Mouse (Mus musculus): Measurements from ENCODE around the gene Mospd1. TPM values are rescaled to one million over a fixed set of nuclear protein-coding genes. Genes with fewer than 3 reads are reported as not detected.

Mospd1 gene
- polyA plus RNA-seq, 1 experiment from 2014 or later, result 62.0 TPM

DNA sequence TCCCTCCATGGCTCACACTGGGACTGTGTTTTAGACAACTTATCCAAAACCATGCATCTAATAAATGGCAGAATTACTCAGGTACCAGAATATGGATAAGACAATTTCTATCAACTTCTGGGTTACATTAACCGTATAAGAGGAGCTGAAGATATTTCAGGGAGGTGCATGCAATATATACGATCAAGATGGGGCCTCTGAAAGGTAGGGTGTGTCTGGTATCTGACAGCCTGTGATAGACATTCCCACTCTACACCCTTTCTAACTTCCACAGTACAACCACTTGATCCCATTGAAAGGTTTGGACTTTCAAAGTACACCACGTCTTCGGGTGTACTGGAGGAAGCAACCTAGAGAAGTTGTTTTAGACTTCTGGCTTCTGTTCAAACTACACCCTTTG, 39.9 kb downstream of the Mospd1 start:
- Histone ChIP-seq H3K4me3 (replicated peaks; ENCODE audit: low read depth, low read length) (no peak overlapping the region), H3K4me1 (ENCODE audit: control insufficient read depth, insufficient read depth, low read length) (no peaks in the 10 kb centered on the region), H3K9me3 (ENCODE audit: control insufficient read depth, low read length) (no peaks in the 10 kb centered on the region), H3K27me3 (ENCODE audit: control insufficient read depth, insufficient read depth, low read length) (no peaks in the 10 kb centered on the region), H3K9ac (replicated peaks; ENCODE audit: low read length) (no peak overlapping the region), H3K4me2 (ENCODE audit: low read length) (no peak overlapping the region), H3K36me3 (ENCODE audit: control insufficient read depth, insufficient read depth, low read length) (no peaks in the 10 kb centered on the region), H3K27ac (replicated peaks; ENCODE audit: low read depth, low read length) (no peak overlapping the region)
- ATAC-seq (ENCODE audit: low FRiP score, low TSS enrichment), result no peak
- 92% methylated on average over 4 of the region's 4 CpGs for WGBS
- no peak for DNase-seq

DNA sequence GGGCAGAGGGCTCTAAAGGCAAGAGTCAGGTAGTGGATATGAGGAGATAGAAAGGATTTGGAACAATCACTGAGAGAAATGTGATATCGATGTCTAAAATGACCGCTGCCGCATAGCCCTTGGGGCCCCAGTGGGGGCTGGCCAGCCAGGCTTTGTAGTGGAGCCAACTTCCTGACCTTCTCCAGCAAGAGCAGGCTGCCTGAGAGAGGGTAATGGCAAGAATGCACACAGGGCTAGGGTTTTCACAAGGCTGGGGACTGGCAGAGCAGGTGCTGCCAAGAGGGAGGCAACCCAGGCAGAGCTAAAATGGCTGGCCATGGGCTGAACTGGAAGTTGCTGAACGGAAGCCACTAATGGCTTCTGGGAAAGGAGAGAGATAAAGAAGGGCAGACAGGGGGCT, 49.2 kb downstream of the Mospd1 start:
- Histone ChIP-seq H3K27ac (replicated peaks; ENCODE audit: low read depth, low read length) (no peak overlapping the region), H3K4me1 (ENCODE audit: control insufficient read depth, insufficient read depth, low read length) (no peaks in the 10 kb centered on the region), H3K4me2 (ENCODE audit: low read length) (no peak overlapping the region), H3K4me3 (replicated peaks; ENCODE audit: low read depth, low read length) (no peak overlapping the region), H3K9me3 (ENCODE audit: control insufficient read depth, low read length) (no peaks in the 10 kb centered on the region), H3K9ac (replicated peaks; ENCODE audit: low read length) (no peak overlapping the region), H3K27me3 (ENCODE audit: control insufficient read depth, insufficient read depth, low read length) (no peaks in the 10 kb centered on the region), H3K36me3 (ENCODE audit: control insufficient read depth, insufficient read depth, low read length) (no peaks in the 10 kb centered on the region)
- ATAC-seq (ENCODE audit: low FRiP score, low TSS enrichment), result no peak
- 79% methylated on average over 4 of the region's 4 CpGs for WGBS
- no peak for DNase-seq

DNA sequence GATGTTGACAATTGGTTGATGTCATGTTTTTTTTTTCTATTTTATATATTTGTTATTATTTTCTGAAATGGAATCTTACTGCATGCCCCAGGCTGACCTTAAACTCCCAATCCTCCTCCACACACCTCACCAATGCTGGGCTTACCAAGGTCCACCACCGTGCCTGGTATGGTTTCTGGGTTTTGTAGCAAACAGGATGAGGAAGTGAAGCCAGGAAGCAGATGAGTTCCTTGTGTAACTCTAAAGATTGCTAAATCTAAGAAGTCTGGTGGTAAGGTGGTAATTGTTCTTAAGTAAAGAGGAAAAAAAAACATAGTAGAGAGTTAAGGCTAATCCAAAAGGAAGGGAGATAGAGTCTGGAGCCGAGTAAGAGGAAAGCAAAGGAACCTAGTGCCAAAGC, 49.7 kb downstream of the Mospd1 start:
- WGBS, result 69% methylated on average over 2 of the region's 2 CpGs
- no peaks in the 10 kb centered on the region for H3K9me3 ChIP-seq (ENCODE audit: control insufficient read depth, low read length)
- H3K4me2 ChIP-seq (ENCODE audit: low read length), result no peak overlapping the region
- no peak overlapping the region for H3K27ac ChIP-seq (replicated peaks; ENCODE audit: low read depth, low read length)
- H3K9ac ChIP-seq (replicated peaks; ENCODE audit: low read length), result no peak overlapping the region
- H3K4me1 ChIP-seq (ENCODE audit: control insufficient read depth, insufficient read depth, low read length), result no peaks in the 10 kb centered on the region
- ATAC-seq (ENCODE audit: low FRiP score, low TSS enrichment), result no peak
- H3K4me3 ChIP-seq (replicated peaks; ENCODE audit: low read depth, low read length), result no peak overlapping the region
- H3K36me3 ChIP-seq (ENCODE audit: control insufficient read depth, insufficient read depth, low read length), result no peaks in the 10 kb centered on the region
- H3K27me3 ChIP-seq (ENCODE audit: control insufficient read depth, insufficient read depth, low read length), result no peaks in the 10 kb centered on the region
- DNase-seq, result no peak

Other genes starting within 250 kb of the Mospd1 start
- gene Plac1, start 130.4 kb downstream of the Mospd1 start, polyA plus RNA-seq (2014; fragmentation: Nextera tagmentation; extraction: Ambion mirVana), result 0.34 and 0.57 TPM in 2 replicates
- 2.6 and 4.1 TPM in 2 replicates for gene Fam122b, start 100.7 kb downstream of the Mospd1 start, polyA plus RNA-seq (2014; fragmentation: Nextera tagmentation; extraction: Ambion mirVana)
- gene Fam122c, start 97.1 kb downstream of the Mospd1 start, polyA plus RNA-seq (2014; fragmentation: Nextera tagmentation; extraction: Ambion mirVana), result not detected in 2 replicates
- not detected in 2 replicates for gene Etd, start 64.4 kb upstream of the Mospd1 start, polyA plus RNA-seq (2014; fragmentation: Nextera tagmentation; extraction: Ambion mirVana)
- gene Rtl8c, start 237.5 kb upstream of the Mospd1 start, polyA plus RNA-seq (2014; fragmentation: Nextera tagmentation; extraction: Ambion mirVana), result 214 and 254 TPM in 2 replicates
- gene Gm14597, start 238.5 kb upstream of the Mospd1 start, polyA plus RNA-seq (2014; fragmentation: Nextera tagmentation; extraction: Ambion mirVana), result 0.70 TPM in 1 of 2 replicates, not detected in the other